Mouse (Mus musculus): ENCODE results near the gene Zfp108.
A peak's percentile ranks its signal among the peaks of the same experiment; 100 is the strongest.
"Not testable (repeated sequence)": the region's sequence is repeated elsewhere in the genome, so short reads cannot be mapped to it uniquely, and the experiment has no call there.

Zfp108 gene

DNA sequence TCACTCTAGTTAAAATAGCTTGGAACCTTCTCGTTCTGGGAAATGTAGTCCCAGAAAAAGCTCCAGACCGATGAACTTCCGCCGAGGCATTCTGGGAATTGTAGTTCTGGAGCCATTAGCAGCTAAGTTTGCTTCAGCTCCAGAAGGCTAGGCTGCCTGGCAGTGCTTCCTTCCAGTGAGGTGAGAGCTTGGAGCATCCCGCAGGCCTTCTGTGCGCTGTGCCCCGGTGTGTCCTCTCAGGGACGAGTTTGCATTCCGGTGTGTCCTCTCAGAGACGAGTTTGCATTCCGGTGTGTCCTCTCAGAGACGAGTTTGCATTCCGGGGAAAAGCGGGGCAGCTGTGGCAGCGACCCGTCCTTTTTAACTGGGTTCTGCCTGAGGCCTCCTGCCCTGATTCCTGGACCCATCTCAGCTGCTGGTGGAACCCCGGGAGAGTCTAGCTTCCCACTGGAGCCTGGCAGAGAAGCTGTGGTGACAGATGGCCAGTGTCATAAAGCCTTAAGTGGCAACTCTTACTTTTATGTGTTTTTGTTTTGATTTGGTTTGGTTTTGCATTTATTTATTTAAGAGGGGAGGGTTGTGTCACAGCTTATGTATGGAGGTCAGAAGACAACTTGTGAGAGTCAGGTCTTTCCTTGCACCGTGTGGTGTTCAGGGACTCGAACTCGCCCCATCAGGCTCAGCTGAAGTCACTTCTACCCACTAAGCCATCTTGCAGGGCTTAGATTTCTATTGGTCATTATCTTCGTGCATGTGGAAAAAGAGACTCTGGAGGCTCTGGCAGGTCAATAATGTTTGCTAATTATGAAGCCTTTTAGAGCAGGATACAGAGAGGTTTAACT, at the start of gene Zfp108:
Gene Zfp108, plus strand, starts transcription at position 162 of the 842 bp plus-strand sequence.
- DNase-seq (ENCODE audit: low spot score in 2 of 2) = peak; percentile 31 to 43

GRCm38 (mm10) chr7:24207488-24208261, 46.9 kb upstream of the Zfp108 start:
- DNase-seq (ENCODE audit: low spot score in 2 of 2) = no peak

- DNase-seq (ENCODE audit: low spot score in 2 of 2) = no peak
Observed at GRCm38 (mm10) chr7:24208282-24208886, 46.2 kb upstream of the Zfp108 start.

DNA sequence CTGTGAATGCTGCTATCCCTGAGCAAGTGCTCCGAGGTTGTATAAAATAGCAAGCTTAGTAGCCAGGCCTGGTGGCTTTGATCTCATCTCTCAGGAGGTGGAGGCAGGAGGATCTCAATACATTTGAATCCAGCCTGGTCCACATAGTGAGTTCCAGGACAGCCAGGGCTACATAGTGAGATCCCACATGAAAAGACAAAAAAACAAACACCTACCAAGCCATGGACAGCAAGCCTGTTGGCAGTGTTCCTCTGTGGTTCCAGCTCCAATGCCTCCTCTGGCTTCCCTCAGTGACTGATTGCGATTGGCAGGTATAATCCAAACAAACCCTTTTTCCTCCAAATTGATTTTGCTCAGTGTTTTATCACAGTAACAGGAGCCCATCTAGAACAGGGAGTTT, 44.3 kb upstream of the Zfp108 start:
- DNase-seq (ENCODE audit: low spot score in 2 of 2) = no peak

DNA sequence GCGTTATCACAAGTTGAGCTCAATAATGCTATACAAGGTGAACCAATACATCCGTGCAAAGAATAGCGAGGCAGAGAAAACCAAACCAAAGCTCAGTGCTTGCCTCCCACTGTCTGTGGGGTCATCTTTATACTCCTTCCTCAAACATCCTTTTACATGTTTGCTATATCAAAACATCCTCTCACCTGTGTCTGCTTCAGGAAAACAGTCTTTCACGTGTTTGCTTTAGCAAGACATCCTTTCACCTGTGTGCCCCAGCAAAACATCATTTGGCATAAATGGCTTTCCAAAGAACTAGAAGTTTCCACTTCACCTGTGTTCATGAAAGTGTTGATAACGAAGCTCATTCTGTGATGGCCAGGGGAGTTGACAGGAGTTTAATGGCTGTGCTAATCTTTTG, 43.3 kb upstream of the Zfp108 start, which contains the start of gene Zfp111:
Gene Zfp111, minus strand, starts transcription at position 101 of the 400 bp plus-strand sequence.
- DNase-seq (ENCODE audit: low spot score in 2 of 2) = no peak

GRCm38 (mm10) chr7:24237040-24237791, 17.4 kb upstream of the Zfp108 start, which contains the start of gene Zfp109:
Zfp109 (minus strand) TSS chr7:24237560.
- DNase-seq (ENCODE audit: low spot score in 2 of 2) = peak; percentile 44 to 51

DNA sequence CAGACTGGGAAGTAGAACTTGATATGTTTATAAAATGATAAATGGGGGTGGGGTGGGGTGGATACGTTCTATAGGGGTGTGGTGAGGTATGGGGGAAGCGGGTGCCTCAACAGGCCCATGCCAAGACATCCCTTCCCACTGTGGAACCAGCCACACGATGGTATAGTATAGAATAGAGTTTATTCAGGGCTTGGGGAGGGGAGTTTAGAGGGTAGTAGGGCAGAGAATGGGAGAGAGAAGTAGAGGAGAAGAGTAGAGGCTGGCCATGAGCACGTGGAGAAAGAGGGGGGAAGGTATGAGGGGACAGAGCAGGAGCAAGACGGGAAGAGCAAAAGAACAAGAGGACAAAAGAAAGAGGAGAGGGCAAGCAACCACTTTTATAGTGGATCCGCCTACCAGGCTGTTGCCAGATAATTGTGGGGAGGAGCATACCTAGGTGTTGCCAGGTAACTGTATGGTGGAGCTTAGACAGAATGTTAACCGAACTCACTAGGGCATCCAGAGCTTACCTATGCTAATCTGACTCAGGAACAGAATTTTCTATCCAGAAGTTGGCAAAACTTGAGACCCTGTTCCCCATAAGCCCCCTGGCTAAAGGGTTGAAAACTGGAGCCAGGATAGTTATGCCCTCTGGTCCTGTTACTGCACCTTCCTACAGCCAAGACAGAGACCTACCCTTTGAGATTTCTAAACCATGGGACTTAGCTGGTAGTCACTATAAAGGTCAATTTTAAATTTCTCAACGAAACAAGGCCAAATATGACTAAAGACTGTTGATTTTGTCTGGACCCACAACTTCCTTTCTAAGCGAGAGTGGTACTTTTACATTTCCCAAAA, 597 bp upstream of the Zfp108 start:
- DNase-seq (ENCODE audit: low spot score in 2 of 2) = no peak

DNA sequence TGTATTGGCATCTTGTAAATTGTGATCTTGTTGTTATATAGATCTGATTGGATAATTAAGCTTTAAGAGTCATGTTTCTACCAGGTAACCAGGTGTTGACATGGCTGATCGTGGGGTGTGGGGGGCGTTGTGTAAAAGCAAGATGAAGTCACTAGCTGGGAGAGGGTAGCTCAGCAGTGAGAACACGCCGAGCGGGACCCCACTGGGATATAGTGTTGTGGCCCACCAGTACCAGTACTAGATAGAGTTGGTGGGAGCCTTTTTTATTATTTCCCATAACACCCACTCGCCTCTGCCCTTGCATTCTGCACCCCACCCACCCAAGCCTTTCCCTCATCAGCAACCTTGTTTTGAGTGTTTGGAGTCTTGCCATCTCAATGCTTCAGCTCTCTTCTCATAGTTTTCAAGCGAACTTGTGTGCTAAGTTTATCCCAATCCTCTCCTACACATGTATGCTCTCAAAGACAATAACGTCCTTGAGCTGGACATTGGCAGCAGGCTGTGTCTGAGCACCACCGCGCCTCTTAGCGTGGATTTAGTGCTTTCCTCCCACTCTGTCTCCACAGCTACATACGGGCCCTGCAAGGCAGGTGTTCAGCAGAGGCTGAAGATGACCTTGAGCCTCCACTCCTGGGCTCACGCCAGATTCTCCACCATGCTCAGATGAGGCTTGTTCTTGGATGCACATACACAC, 4.9 kb downstream of the Zfp108 start:
- DNase-seq (ENCODE audit: low spot score in 2 of 2) = no peak

DNA sequence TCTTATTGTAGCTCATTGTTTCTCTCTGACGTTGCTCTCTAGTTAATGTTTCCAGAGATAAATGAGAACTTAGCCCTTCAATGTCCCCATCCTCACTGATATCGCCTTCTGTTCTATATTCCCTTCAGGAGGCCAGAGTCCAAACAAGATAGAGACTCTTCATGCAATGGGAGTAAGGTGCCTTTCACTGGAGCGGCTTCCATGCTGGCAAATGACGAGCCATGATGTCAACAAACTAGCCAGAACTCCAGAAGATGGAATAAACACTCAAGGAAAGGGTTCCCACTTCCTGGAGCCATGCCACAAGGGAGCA, 5.4 kb downstream of the Zfp108 start:
- no peak for DNase-seq (ENCODE audit: low spot score in 2 of 2)

- DNase-seq (ENCODE audit: low spot score in 2 of 2) = peak; percentile 20 to 35
Observed at GRCm38 (mm10) chr7:24268176-24269155, 13.9 kb downstream of the Zfp108 start.

DNA sequence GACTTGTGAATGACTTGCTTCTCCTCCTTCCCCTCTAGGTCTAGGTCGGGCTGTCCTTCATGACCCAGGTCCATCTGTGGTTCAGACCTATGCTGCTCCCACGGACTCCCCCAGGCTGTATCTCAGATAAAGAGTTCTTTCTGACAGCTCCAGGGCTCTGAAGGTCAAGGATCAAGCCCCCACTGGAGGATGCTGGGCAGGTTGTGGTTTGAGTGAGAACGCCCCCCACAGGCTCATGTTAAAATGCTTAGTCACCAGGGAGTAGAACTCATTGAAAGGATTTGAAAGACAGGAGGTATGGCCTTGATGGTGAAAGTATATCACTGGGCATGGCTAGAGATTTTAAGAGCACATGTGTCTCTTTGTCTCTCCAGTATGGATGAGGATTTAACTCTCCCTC, 14.7 kb downstream of the Zfp108 start:
- DNase-seq (ENCODE audit: low spot score in 2 of 2) = no peak

DNA sequence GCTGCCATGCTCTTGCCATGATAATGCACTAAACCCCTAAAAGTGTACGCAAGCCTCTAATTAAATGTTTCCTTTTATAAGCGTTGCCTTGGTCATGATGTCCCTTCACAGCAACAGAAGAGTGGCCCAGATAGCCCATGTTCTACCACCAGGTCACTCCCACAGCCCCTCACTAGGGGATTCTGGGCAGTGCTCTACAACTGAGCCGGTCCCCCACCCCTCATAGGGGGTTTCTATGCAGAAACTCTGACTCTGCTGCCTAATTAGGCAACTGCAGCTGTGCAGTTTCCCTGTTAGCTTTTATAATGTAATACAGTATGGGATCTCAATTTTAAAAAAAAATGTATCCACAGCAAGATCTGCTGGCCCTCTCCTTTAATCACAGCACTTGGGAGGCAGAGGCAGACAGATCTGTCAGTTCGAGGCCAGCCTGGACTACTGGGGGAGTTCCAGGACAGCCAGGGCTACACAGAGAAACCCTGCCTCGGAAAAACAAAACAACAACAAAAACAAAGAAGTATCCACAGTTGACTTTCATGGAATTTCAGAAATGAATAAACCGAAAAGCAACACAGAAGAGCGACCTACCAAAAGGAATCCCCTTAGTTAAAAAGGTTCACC, 15.2 kb downstream of the Zfp108 start:
- DNase-seq (ENCODE audit: low spot score in 2 of 2) = no peak

DNA sequence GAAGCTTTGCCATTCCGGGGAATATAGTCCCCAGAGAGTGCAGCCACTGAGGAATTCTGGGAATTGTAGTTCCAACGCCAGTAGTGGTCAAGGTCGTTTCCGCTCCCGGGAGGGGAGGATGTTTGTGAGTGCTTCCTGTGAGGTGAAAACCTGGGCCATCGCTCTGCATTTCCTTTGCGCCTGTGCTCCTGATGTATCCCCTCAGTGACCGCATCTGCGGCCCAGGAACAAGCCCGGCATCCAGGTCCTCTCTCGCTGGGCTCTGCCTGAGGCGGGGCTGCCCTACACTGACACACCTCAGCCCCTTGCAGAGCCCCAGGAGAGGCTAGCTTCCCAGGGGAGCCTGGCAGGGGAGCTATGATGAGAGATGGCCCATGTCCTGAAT, 15.7 kb downstream of the Zfp108 start, which contains the start of gene Zfp93:
Gene Zfp93, plus strand, starts transcription at position 133 of the 385 bp plus-strand sequence.
- peak; percentile 70 to 72 for DNase-seq (ENCODE audit: low spot score in 2 of 2)

GRCm38 (mm10) chr7:24271191-24271590, 16.6 kb downstream of the Zfp108 start:
- DNase-seq (ENCODE audit: low spot score in 2 of 2) = no peak

DNA sequence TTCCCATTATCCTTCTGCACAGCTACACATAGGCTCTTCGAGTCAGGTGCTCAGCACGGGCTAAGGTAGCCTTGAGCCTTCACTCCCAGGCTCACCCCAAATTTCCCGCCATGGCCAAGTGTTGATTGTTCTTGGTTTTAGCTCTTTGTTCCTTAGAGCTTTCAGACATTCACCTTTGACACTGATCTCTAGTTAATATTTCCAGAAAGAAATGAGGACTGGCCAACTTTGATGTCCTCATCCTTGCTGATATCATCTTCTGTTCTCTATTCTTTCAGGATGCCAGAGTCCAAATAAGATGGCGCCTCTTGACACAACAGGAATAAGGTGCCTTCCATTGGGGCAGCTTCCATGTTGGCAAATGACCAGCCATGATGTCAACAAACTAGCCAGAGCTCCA, 19.9 kb downstream of the Zfp108 start:
- DNase-seq (ENCODE audit: low spot score in 2 of 2) = no peak

GRCm38 (mm10) chr7:24278771-24279170, 24.2 kb downstream of the Zfp108 start:
- DNase-seq (ENCODE audit: low spot score in 2 of 2) = not testable (repeated sequence)

- DNase-seq (ENCODE audit: low spot score in 2 of 2) = no peak
Observed at GRCm38 (mm10) chr7:24280031-24280857, 25.6 kb downstream of the Zfp108 start.

DNA sequence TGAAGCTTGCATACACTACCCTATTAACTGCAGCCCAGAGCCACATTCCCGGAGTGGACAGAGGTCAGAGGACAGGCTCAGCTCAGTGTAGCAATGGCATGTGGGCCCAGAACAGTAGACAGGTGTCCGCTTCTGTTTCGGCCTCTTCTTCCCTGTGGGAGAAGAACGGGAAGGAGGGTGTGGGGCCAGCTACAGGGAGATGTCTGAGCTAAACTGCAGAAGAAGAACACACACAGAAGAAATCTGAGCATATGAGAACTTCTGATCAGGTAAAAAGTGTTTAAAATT, 26.2 kb downstream of the Zfp108 start:
- no peak for DNase-seq (ENCODE audit: low spot score in 2 of 2)
